Mouse (Mus musculus): ENCODE data around the gene Lix1l. TPM values are rescaled to one million over a fixed set of nuclear protein-coding genes. Genes with fewer than 3 reads are reported as not detected.

Lix1l gene
- polyA plus RNA-seq, 1 experiment from 2014 or later: 4.7 TPM

GRCm38 (mm10) chr3:96557694-96558093 lies 43.3 kb upstream of the Lix1l start, which contains the start of gene Txnip:
Gene Txnip, plus strand, starts transcription at chr3:96557957.
- Histone ChIP-seq H3K4me2 (ENCODE audit: low read length) (peak within 1 kb of the TSS; percentile 91), H3K4me1 (ENCODE audit: control insufficient read depth, insufficient read depth, low read length) (peaks cover 39% of the 10 kb centered on the region), H3K27me3 (ENCODE audit: control insufficient read depth, insufficient read depth, low read depth, low read length) (no peaks in the 10 kb centered on the region), H3K9me3 (replicated peaks; ENCODE audit: control insufficient read depth, low read length, poor library complexity, severe bottlenecking) (no peaks in the 10 kb centered on the region), H3K36me3 (ENCODE audit: control insufficient read depth, insufficient read depth, low read length) (0 out of 2 replicates have a peak, but pooled peaks cover 3% of the 10 kb centered on the region), H3K27ac (ENCODE audit: low read length) (peak within 1 kb of the TSS; percentile 82), H3K9ac (ENCODE audit: low read depth, low read length) (peak within 1 kb of the TSS; percentile 73), H3K4me3 (ENCODE audit: low read depth, low read length) (peak within 1 kb of the TSS; percentile 76)
- peak; percentile 99 for ATAC-seq
- 0% methylated on average over 26 of the region's 26 CpGs for WGBS

- under 1% methylated on average over 17 of the region's 17 CpGs for WGBS
- no peaks in the 10 kb centered on the region for H3K27me3 ChIP-seq (ENCODE audit: control insufficient read depth, insufficient read depth, low read depth, low read length)
- peak overlapping the region; percentile 29 for H3K27ac ChIP-seq (ENCODE audit: low read length)
- ATAC-seq: no peak
- peaks cover 39% of the 10 kb centered on the region for H3K4me1 ChIP-seq (ENCODE audit: control insufficient read depth, insufficient read depth, low read length)
- H3K4me2 ChIP-seq (ENCODE audit: low read length): peak overlapping the region; percentile 91
- H3K4me3 ChIP-seq (ENCODE audit: low read depth, low read length): peak overlapping the region; percentile 76
- peak overlapping the region; percentile 73 for H3K9ac ChIP-seq (ENCODE audit: low read depth, low read length)
- no peaks in the 10 kb centered on the region for H3K9me3 ChIP-seq (replicated peaks; ENCODE audit: control insufficient read depth, low read length, poor library complexity, severe bottlenecking)
- H3K36me3 ChIP-seq (ENCODE audit: control insufficient read depth, insufficient read depth, low read length): 0 out of 2 replicates have a peak, but pooled peaks cover 3% of the 10 kb centered on the region
These were observed 42.8 kb upstream of the Lix1l start for GRCm38 (mm10) chr3:96558159-96558558.

- Histone ChIP-seq H3K4me2 (ENCODE audit: low read length) (peak overlapping the region; percentile 91), H3K27ac (ENCODE audit: low read length) (no peak overlapping the region), H3K9ac (ENCODE audit: low read depth, low read length) (peak overlapping the region; percentile 73), H3K4me1 (ENCODE audit: control insufficient read depth, insufficient read depth, low read length) (peaks cover 39% of the 10 kb centered on the region), H3K27me3 (ENCODE audit: control insufficient read depth, insufficient read depth, low read depth, low read length) (no peaks in the 10 kb centered on the region), H3K9me3 (replicated peaks; ENCODE audit: control insufficient read depth, low read length, poor library complexity, severe bottlenecking) (no peaks in the 10 kb centered on the region), H3K4me3 (ENCODE audit: low read depth, low read length) (peak overlapping the region; percentile 76), H3K36me3 (ENCODE audit: control insufficient read depth, insufficient read depth, low read length) (0 out of 2 replicates have a peak, but pooled peaks cover 3% of the 10 kb centered on the region)
- 38% methylated on average over 10 of the region's 10 CpGs for WGBS
- ATAC-seq: no peak
These were observed 42.2 kb upstream of the Lix1l start for GRCm38 (mm10) chr3:96558668-96559196.

- Histone ChIP-seq H3K27ac (ENCODE audit: low read length) (no peak overlapping the region), H3K27me3 (ENCODE audit: control insufficient read depth, insufficient read depth, low read depth, low read length) (no peaks in the 10 kb centered on the region), H3K4me1 (ENCODE audit: control insufficient read depth, insufficient read depth, low read length) (peaks cover 39% of the 10 kb centered on the region), H3K9me3 (replicated peaks; ENCODE audit: control insufficient read depth, low read length, poor library complexity, severe bottlenecking) (no peaks in the 10 kb centered on the region), H3K4me2 (ENCODE audit: low read length) (peak overlapping the region; percentile 91), H3K9ac (ENCODE audit: low read depth, low read length) (peak overlapping the region; percentile 1; the same call in 1 of the 2 replicates), H3K4me3 (ENCODE audit: low read depth, low read length) (peak overlapping the region; percentile 76), H3K36me3 (ENCODE audit: control insufficient read depth, insufficient read depth, low read length) (0 out of 2 replicates have a peak, but pooled peaks cover 3% of the 10 kb centered on the region)
- no peak for ATAC-seq
- WGBS: 79% methylated on average over 12 of the region's 12 CpGs
These were observed 41.5 kb upstream of the Lix1l start for GRCm38 (mm10) chr3:96559398-96559910.

- H3K9ac ChIP-seq (ENCODE audit: low read depth, low read length): no peak overlapping the region
- ATAC-seq: no peak
- 88% methylated on average over 23 of the region's 23 CpGs for WGBS
These were observed 40.8 kb upstream of the Lix1l start for GRCm38 (mm10) chr3:96559911-96560850.

GRCm38 (mm10) chr3:96560881-96561668 lies 39.9 kb upstream of the Lix1l start:
- 0 out of 2 replicates have a peak overlapping the region, but pooled peaks have one; percentile 6 for H3K9ac ChIP-seq (ENCODE audit: low read depth, low read length)
- peak overlapping the region; percentile 7; the same call in 1 of the 2 replicates for H3K4me3 ChIP-seq (ENCODE audit: low read depth, low read length)
- H3K4me2 ChIP-seq (ENCODE audit: low read length): peak overlapping the region; percentile 91
- H3K36me3 ChIP-seq (ENCODE audit: control insufficient read depth, insufficient read depth, low read length): 0 out of 2 replicates have a peak, but pooled peaks cover 3% of the 10 kb centered on the region
- peaks cover 39% of the 10 kb centered on the region for H3K4me1 ChIP-seq (ENCODE audit: control insufficient read depth, insufficient read depth, low read length)
- H3K27me3 ChIP-seq (ENCODE audit: control insufficient read depth, insufficient read depth, low read depth, low read length): no peaks in the 10 kb centered on the region
- H3K27ac ChIP-seq (ENCODE audit: low read length): no peak overlapping the region
- ATAC-seq: no peak
- WGBS: 86% methylated on average over 9 of the region's 9 CpGs
- H3K9me3 ChIP-seq (replicated peaks; ENCODE audit: control insufficient read depth, low read length, poor library complexity, severe bottlenecking): no peaks in the 10 kb centered on the region

More at GRCm38 (mm10) chr3:96559911-96560850, 40.8 kb upstream of the Lix1l start:
- Histone ChIP-seq H3K27ac (ENCODE audit: low read length) (no peak overlapping the region), H3K27me3 (ENCODE audit: control insufficient read depth, insufficient read depth, low read depth, low read length) (no peaks in the 10 kb centered on the region), H3K4me3 (ENCODE audit: low read depth, low read length) (peak overlapping the region; percentile 76), H3K9me3 (replicated peaks; ENCODE audit: control insufficient read depth, low read length, poor library complexity, severe bottlenecking) (no peaks in the 10 kb centered on the region), H3K4me1 (ENCODE audit: control insufficient read depth, insufficient read depth, low read length) (peaks cover 39% of the 10 kb centered on the region), H3K36me3 (ENCODE audit: control insufficient read depth, insufficient read depth, low read length) (0 out of 2 replicates have a peak, but pooled peaks cover 3% of the 10 kb centered on the region), H3K4me2 (ENCODE audit: low read length) (peak overlapping the region; percentile 91)

- ATAC-seq: no peak
- Histone ChIP-seq H3K9ac (ENCODE audit: low read depth, low read length) (no peak overlapping the region), H3K4me3 (ENCODE audit: low read depth, low read length) (no peak overlapping the region), H3K27ac (ENCODE audit: low read length) (no peak overlapping the region), H3K36me3 (ENCODE audit: control insufficient read depth, insufficient read depth, low read length) (0 out of 2 replicates have a peak, but pooled peaks cover 3% of the 10 kb centered on the region), H3K27me3 (ENCODE audit: control insufficient read depth, insufficient read depth, low read depth, low read length) (no peaks in the 10 kb centered on the region), H3K9me3 (replicated peaks; ENCODE audit: control insufficient read depth, low read length, poor library complexity, severe bottlenecking) (no peaks in the 10 kb centered on the region), H3K4me1 (ENCODE audit: control insufficient read depth, insufficient read depth, low read length) (peaks cover 29% of the 10 kb centered on the region), H3K4me2 (ENCODE audit: low read length) (no peak overlapping the region)
- WGBS: 59% methylated on average over 10 of the region's 10 CpGs
These were observed 38.8 kb upstream of the Lix1l start for GRCm38 (mm10) chr3:96561946-96562681.

- Histone ChIP-seq H3K4me2 (ENCODE audit: low read length) (no peak overlapping the region), H3K27me3 (ENCODE audit: control insufficient read depth, insufficient read depth, low read depth, low read length) (no peaks in the 10 kb centered on the region), H3K4me3 (ENCODE audit: low read depth, low read length) (no peak overlapping the region), H3K9me3 (replicated peaks; ENCODE audit: control insufficient read depth, low read length, poor library complexity, severe bottlenecking) (no peaks in the 10 kb centered on the region), H3K9ac (ENCODE audit: low read depth, low read length) (no peak overlapping the region), H3K4me1 (ENCODE audit: control insufficient read depth, insufficient read depth, low read length) (peaks cover 29% of the 10 kb centered on the region), H3K27ac (ENCODE audit: low read length) (no peak overlapping the region), H3K36me3 (ENCODE audit: control insufficient read depth, insufficient read depth, low read length) (0 out of 2 replicates have a peak, but pooled peaks cover 3% of the 10 kb centered on the region)
- 94% methylated on average over 8 of the region's 8 CpGs for WGBS
- ATAC-seq: no peak
These were observed 37.7 kb upstream of the Lix1l start for GRCm38 (mm10) chr3:96563267-96563666.
